Mouse (Mus musculus) T-helper 17 cell (primary cell): ENCODE results near the gene Ylpm1.

ENCODE experiments used
- in situ Hi-C, 2 experiments: fragments of 300-600 bp; cut with MboI, MseI; formaldehyde crosslinking; loops; 1 replicate in 1 of 2; 2 replicates in 1 of 2; pipeline ENCODE4 v1.15.1; 2025; ENCODE audit warnings: high pct_unique_total_duplicates in 2 of 2

Ylpm1 gene

GRCm38 (mm10) chr12:85109426-85109825, 113.3 kb downstream of the Ylpm1 start:
- in situ Hi-C loops, result no loop called here

GRCm38 (mm10) chr12:85110011-85110697, 114.0 kb downstream of the Ylpm1 start:
- in situ Hi-C loops, result loop anchor here in 1 of 2 experiments (10.0 kb wide), 1 partner anchor 825 kb away; the partner anchor contains the start of gene Ptgr2

DNA sequence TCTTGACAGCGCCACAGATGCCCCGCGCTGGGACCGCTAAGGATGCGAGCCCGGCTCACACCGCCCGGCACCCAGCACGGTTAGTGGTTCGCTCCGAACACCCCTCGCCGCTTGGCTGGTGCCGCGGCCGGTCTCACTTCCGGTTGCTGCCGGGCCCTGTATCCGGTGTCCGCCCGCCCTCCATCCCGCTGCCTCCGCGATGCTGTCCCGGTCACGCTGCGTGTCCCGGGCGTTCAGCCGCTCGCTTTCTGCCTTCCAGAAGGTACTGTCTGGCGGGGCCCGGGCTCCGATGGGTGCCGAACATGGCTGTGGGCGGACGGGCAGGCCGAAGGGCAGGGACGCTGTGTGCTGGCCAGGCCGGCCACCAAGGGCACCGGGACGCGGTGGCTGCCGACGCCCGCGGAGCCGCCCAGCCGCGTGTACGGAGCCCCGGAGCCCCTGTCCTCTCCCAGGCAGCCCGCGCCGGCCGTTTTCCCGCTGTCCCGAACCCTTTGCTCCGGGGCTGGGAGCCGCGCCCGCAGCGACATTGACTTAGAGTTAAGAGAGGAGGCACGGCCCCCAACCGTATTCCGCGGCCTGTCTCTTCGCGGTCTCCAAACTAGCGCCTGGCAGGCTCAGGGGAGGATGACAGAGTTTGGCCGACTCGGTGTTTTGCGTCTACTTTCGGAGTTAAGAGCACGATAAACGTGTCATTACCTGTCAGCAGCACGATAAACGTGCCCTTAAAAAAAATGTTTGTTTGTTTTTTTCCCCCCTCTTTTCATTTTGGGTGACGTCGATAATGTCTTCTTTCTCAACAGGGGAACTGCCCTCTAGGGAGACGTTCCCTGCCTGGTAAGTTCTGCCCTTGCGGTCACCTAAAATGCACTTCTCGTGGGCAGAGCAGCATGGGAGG, 114.8 kb downstream of the Ylpm1 start, which contains the start of the genes Prox2 and Dlst:
TSS of gene Prox2 (minus strand) at position 62 of the 895 bp plus-strand sequence.
TSS of gene Dlst (plus strand) at position 136 of the 895 bp plus-strand sequence.
- in situ Hi-C loops, result loop anchor here in 1 of 2 experiments (10.0 kb wide), 1 partner anchor 826 kb away; the partner anchor contains the start of gene Ptgr2

- in situ Hi-C loops, result loop anchor here in 1 of 2 experiments (10.0 kb wide), 1 partner anchor 828 kb away; the partner anchor contains the start of gene Ptgr2
Observed at GRCm38 (mm10) chr12:85112550-85113251, 116.6 kb downstream of the Ylpm1 start.

DNA sequence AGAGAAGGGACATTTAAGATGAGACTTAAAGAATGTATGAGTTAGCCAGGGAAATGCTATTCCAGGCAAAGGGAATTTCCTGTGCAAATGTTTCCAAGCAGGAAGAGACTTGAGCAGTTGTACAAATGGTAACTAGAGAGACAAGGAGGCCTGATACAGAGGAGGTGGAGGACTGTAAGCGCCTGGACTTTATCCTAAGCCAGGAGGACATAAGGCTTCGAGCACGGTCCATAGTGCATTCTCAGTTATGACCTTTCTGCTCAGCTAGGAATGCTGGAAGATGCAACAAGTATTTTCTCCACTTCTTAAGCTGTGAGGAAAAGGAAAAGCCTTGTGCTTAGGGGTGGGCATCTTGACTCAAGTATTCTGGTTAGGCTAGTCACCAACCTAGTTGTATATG, 117.2 kb downstream of the Ylpm1 start:
- in situ Hi-C loops, result loop anchor here in 1 of 2 experiments (10.0 kb wide), 1 partner anchor 829 kb away; the partner anchor contains the start of gene Ptgr2

DNA sequence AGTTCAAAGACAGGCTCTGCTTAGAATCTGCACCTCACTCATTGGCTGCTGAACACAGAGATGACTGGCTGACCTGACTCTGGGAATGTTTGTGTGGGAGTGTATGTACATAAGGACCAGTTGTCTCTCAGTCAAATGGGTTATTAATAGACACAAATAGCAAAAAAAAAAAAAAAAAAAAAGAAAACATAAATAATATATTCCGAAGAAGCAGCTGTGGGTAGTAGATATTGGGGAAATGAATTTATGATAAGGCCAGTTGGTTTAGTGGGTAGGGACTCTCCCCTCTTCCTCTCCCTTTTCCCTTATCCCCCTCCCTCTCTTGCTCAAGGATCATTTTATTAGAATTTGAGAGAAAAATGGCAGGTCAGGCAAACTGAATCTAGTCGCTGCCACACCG, 117.8 kb downstream of the Ylpm1 start:
- in situ Hi-C loops, result loop anchor here in 1 of 2 experiments (10.0 kb wide), 1 partner anchor 829 kb away; the partner anchor contains the start of gene Ptgr2

DNA sequence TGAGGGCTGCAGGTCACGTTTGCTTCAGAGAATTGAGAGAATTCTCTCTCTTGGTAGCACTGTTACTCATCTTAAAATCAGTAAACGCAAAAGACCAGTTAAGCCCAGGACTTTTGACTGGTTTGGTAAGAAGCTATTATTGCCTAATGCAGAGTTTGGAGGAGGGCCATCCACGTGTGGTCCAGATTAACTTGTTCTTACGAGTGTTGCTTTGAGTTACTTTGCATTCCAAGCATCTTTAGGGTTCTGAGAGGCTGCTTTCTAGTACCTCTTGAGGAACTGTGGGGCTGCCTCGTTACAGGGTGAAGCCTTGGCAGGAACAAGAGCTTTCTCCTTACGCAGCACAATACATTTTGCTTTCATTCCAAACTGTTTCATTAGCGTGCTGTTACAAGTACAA, 119.6 kb downstream of the Ylpm1 start:
- in situ Hi-C loops, result loop anchor here in 1 of 2 experiments (10.0 kb wide), 1 partner anchor 831 kb away; the partner anchor contains the start of gene Ptgr2
